Mouse (Mus musculus) ES-Bruce4 (cell line): ENCODE data around the gene Cdc42bpa. TPM values are rescaled to one million over a fixed set of nuclear protein-coding genes. Genes with fewer than 3 reads are reported as not detected.

Source experiments
- H3K27ac ChIP-seq: 2 replicates; pipeline ENCODE4 v1.5.1; 2012; ENCODE audit warnings: low read length, inconsistent platforms; ENCODE audit not compliant: insufficient read depth
- H3K27me3 ChIP-seq: 2 replicates; pipeline ENCODE4 v1.6.1; 2012; ENCODE audit warnings: mild to moderate bottlenecking, low read length, inconsistent platforms; ENCODE audit not compliant: control insufficient read depth, poor library complexity, insufficient read depth, severe bottlenecking
- H3K36me3 ChIP-seq: 2 replicates; pipeline ENCODE4 v1.6.1; 2012; ENCODE audit warnings: inconsistent platforms, mild to moderate bottlenecking, low read length, moderate library complexity; ENCODE audit not compliant: control insufficient read depth, poor library complexity, insufficient read depth, severe bottlenecking
- H3K4me1 ChIP-seq: one replicate; pipeline ENCODE4 v1.8.1; 2011; ENCODE audit warnings: low read length; ENCODE audit not compliant: control insufficient read depth, insufficient read depth
- H3K4me3 ChIP-seq: 2 replicates; pipeline ENCODE4 v1.5.1; 2011; ENCODE audit warnings: low read depth, mild to moderate bottlenecking, low read length
- H3K9ac ChIP-seq: 2 replicates; pipeline ENCODE4 v1.6.1; 2012; ENCODE audit warnings: low read depth, mild to moderate bottlenecking, inconsistent platforms; ENCODE audit not compliant: poor library complexity, severe bottlenecking
- H3K9me3 ChIP-seq: replicated peaks from 2 replicates; pipeline ENCODE4 v1.6.1; 2012; ENCODE audit warnings: mild to moderate bottlenecking, low read length, inconsistent platforms; ENCODE audit not compliant: control insufficient read depth, poor library complexity, insufficient read depth, severe bottlenecking
- CTCF ChIP-seq: IDR thresholded peaks from one replicate; pipeline ENCODE4 v1.8.1; 2011; ENCODE audit warnings: low read depth, low read length
- EP300 ChIP-seq: IDR thresholded peaks from 2 replicates; pipeline ENCODE4 v1.6.1; 2011; ENCODE audit warnings: low read depth, low read length; ENCODE audit not compliant: insufficient read depth
- POLR2A ChIP-seq: IDR thresholded peaks from one replicate; pipeline ENCODE4 v1.8.1; 2011; ENCODE audit warnings: low read length; ENCODE audit not compliant: insufficient read depth
- polyA plus RNA-seq: library from polyadenylated mRNA; stranded (reverse); fragments of >200 nt; gene quantifications from 2 replicates; pipeline ENCODE4 v1.2.4, GENCODE M21; 2011; ENCODE audit warnings: low read depth; ENCODE audit not compliant: missing spikeins, insufficient read depth, insufficient read length

Gene Cdc42bpa
- polyA plus RNA-seq, 1 experiment: 39.3 TPM

DNA sequence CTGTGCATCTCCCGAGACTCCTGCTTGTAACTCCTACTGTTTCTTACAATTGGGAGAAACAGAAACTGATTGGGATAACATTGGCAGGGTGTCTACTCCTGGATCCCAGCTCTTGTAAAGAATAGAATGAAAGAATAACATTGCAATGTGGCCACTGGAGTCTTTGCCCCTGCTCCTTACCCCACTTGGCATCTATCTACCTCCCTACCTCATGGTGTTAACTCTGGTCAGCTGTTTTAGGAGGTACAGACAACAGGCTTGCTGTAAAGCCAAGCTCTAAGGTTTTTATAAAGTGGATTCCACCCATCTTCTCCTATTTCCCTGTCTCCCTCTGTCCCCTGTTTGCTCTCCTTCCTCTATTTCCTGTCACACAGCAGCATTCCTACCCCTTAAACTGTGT, 21.9 kb downstream of the Cdc42bpa start:
- no peaks in the 10 kb centered on the region for H3K4me1 ChIP-seq
- no peak overlapping the region for H3K4me3 ChIP-seq
- no peaks in the 10 kb centered on the region for H3K36me3 ChIP-seq
- no peaks in the 10 kb centered on the region for H3K27me3 ChIP-seq
- H3K9me3 ChIP-seq: peaks cover 7% of the 10 kb centered on the region; the same call in 1 of the 2 replicates
- H3K27ac ChIP-seq: no peak overlapping the region
- no peak overlapping the region for H3K9ac ChIP-seq
- TF ChIP-seq POLR2A: no peak
- TF ChIP-seq EP300: no peak
- no peak for TF ChIP-seq CTCF

DNA sequence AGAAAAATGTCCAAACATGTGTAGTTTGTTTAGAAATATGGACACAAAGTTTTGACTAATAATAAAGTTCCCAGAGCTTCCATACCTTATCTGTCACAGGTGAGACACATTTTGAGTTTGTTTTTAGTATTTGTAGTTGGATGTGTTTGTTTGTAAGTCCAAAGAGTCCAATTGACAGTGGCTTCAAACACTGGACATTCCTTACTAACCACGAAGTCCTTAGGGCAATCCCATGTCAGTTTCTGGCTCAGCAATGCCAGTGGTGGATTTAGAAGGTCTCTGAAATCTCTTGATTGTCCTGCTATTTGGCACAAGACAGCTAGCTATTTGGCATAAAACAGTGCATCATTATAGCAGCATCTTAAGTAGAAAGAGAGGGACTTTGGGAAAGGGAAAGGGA, 22.7 kb downstream of the Cdc42bpa start:
- Histone ChIP-seq H3K9ac (no peak overlapping the region), H3K27ac (no peak overlapping the region), H3K4me3 (no peak overlapping the region), H3K27me3 (no peaks in the 10 kb centered on the region), H3K36me3 (no peaks in the 10 kb centered on the region), H3K9me3 (peaks cover 7% of the 10 kb centered on the region; the same call in 1 of the 2 replicates), H3K4me1 (no peaks in the 10 kb centered on the region)
- no peak for TF ChIP-seq EP300
- no peak for TF ChIP-seq CTCF
- no peak for TF ChIP-seq POLR2A

DNA sequence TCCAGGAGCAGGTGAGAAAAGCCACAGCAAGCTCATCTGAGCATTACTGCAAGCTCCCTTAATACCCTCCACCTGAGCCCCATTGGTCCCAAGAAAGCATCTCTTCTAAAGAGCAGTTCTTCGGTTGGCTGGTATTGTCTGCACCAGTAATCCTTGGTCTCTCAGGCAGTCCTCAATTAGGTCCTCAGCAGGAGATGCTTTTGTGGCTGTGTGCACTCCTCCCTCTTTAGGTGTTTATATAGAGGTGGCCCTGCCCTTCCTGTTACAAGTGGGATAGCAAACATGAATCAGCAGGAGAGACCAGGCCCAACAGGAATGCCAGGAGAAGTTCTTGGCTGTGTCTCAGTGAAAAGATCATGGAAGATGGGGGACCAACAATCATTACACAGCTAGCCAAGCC, 23.9 kb downstream of the Cdc42bpa start:
- TF ChIP-seq POLR2A (no peak), EP300 (no peak), CTCF (no peak)
- Histone ChIP-seq H3K27me3 (no peaks in the 10 kb centered on the region), H3K9ac (no peak overlapping the region), H3K27ac (no peak overlapping the region), H3K4me3 (no peak overlapping the region), H3K36me3 (no peaks in the 10 kb centered on the region), H3K9me3 (peaks cover 7% of the 10 kb centered on the region; the same call in 1 of the 2 replicates), H3K4me1 (no peaks in the 10 kb centered on the region)

DNA sequence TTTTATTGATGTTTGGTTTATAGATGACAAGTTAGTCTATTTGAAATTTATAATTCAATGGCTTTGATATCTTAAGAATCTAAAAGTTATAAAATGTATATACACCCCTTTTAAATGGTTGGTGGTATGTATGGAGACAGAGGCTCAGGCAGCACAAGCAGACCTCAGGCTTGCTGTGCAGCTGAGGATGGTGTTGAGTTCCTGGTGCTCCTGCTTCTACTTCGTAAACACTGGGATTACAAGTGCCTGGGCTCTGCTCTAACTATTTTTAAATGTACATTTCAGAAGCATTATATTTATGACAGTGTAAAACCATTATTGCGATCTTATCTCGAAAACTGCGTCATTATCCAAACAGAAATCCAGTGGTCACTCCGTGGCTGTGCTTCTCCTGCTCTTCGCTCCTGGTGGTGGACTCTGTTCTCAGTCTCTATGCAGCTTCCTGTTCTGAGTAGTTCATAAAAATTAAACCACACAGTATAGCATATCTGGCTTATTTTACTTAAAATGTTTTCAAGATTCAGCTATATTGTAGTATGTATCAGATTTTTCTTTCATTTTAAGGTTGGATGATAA, 31.5 kb downstream of the Cdc42bpa start:
- Histone ChIP-seq H3K9me3 (no peaks in the 10 kb centered on the region), H3K4me3 (no peak overlapping the region), H3K27ac (no peak overlapping the region), H3K4me1 (no peaks in the 10 kb centered on the region), H3K9ac (no peak overlapping the region), H3K36me3 (no peaks in the 10 kb centered on the region), H3K27me3 (no peaks in the 10 kb centered on the region)
- TF ChIP-seq EP300: no peak

DNA sequence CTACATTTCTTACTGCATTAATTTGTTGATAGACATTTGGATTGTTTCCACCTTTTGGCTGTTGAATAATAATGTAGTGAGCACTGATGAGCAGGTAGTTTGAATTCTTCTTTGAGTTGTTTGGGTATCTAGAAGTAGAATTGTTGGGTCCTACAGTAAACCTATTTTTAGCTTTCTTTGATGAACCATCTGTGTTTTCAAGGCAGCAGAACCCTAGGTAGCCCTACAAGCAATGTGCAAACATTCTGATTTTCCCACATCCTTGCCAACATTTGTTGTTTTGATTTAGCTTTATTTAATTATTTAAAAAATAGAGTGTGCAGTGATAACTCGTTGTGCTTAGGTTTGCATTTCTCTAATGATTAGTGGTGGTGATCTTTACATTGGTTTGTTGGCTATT, 32.0 kb downstream of the Cdc42bpa start:
- Histone ChIP-seq H3K27me3 (no peaks in the 10 kb centered on the region), H3K27ac (no peak overlapping the region), H3K9me3 (no peaks in the 10 kb centered on the region), H3K36me3 (no peaks in the 10 kb centered on the region), H3K9ac (no peak overlapping the region), H3K4me3 (no peak overlapping the region), H3K4me1 (no peaks in the 10 kb centered on the region)
- no peak for TF ChIP-seq EP300
- TF ChIP-seq POLR2A: no peak
- no peak for TF ChIP-seq CTCF

DNA sequence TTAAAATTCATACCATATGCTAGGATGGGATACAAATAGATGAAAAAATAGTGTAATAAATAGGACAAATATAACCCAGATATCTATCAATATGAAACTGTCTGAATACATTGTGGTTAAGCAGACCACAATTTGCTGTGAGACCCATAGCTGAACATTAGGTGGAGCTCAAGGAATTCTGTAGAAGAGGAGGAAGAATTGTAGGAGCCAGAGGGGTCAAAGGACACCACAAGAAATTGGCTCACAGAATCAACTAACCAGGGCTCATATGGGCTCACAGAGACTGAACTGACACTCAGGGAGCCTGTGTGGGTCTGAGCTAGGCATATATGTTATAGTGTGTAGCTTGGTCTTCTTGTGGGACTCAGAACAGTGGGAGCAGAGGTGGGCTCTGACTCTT, 47.8 kb downstream of the Cdc42bpa start:
- H3K9me3 ChIP-seq: peaks cover 4% of the 10 kb centered on the region; the same call in 1 of the 2 replicates
- no peak for TF ChIP-seq CTCF
- TF ChIP-seq POLR2A: no peak
- TF ChIP-seq EP300: no peak
- no peaks in the 10 kb centered on the region for H3K36me3 ChIP-seq
- no peaks in the 10 kb centered on the region for H3K27me3 ChIP-seq
- H3K27ac ChIP-seq: no peak overlapping the region
- H3K4me3 ChIP-seq: no peak overlapping the region
- no peak overlapping the region for H3K9ac ChIP-seq
- no peaks in the 10 kb centered on the region for H3K4me1 ChIP-seq
